ENCODE assay signal across 12 mouse cellular contexts in the genomic region with DNA sequence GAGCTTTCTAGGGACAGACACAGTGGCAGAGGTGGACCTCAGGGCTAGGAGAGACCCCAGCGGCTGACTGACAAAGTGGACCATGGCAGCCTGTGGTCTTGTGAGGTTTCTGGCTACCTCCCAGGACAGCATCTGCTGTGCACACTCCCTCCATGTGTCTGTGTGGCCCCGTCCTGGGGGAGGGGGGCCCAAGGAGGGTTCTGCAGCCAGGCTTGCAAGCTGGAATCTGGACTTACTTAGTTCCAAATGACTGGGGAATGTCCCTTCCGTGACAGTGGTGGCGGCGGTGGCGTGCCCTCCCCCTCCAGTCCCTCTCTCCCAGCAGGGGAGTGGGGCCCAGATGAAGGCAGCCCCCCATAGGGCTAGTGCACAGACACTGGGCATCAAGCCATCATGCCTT. TPM values are rescaled to one million over a fixed set of nuclear protein-coding genes. Genes with fewer than 3 reads are reported as not detected.
DNase-seq lines count a peak whose midpoint lies in the region; ATAC-seq and TF ChIP-seq lines count a peak whose summit lies in the region.
"Had no signal": no experiment of that assay in that cellular context is flagged by ENCODE, and none has a peak within 500 bp of the region (broad histone marks: within the 10 kb centered on the region; RNA-seq: fewer than 3 reads in every experiment).

No protein-coding gene starts in this region.

- H3K27ac ChIP-seq in hindbrain, postnatal 0 days, result no peak overlapping the region
- no peak overlapping the region for H3K27ac ChIP-seq in hindbrain, embryonic 12.5 days
- no peak overlapping the region for H3K27ac ChIP-seq in midbrain, embryonic 12.5 days (replicated peaks)
- H3K27ac ChIP-seq in midbrain, embryonic 16.5 days (ENCODE audit: low read length), result no peak overlapping the region
- peak overlapping the region; percentile 93 for H3K27ac ChIP-seq in embryonic facial prominence, embryonic 15.5 days (replicated peaks)
- H3K27ac ChIP-seq in stomach, postnatal 0 days (replicated peaks), result peak overlapping the region; percentile 53
- H3K27ac ChIP-seq in thymus, adult 2 months (ENCODE audit: control insufficient read depth, insufficient read depth, low read length), result no peak overlapping the region
- H3K27ac ChIP-seq: heart, embryonic 15.5 days had no signal

- H3K4me1 ChIP-seq in hindbrain, postnatal 0 days (ENCODE audit: insufficient read depth, low read length), result peaks cover 18% of the 10 kb centered on the region
- peaks cover 25% of the 10 kb centered on the region for H3K4me1 ChIP-seq in hindbrain, embryonic 12.5 days
- peaks cover 17% of the 10 kb centered on the region for H3K4me1 ChIP-seq in midbrain, embryonic 12.5 days
- peaks cover 9% of the 10 kb centered on the region for H3K4me1 ChIP-seq in midbrain, embryonic 16.5 days (ENCODE audit: control insufficient read depth, insufficient read depth, low read length)
- peaks cover 69% of the 10 kb centered on the region for H3K4me1 ChIP-seq in embryonic facial prominence, embryonic 15.5 days
- peaks cover 24% of the 10 kb centered on the region for H3K4me1 ChIP-seq in stomach, postnatal 0 days (replicated peaks; ENCODE audit: control insufficient read depth, insufficient read depth)
- H3K4me1 ChIP-seq in thymus, adult 2 months (replicated peaks; ENCODE audit: control insufficient read depth, insufficient read depth, low read length), result peaks cover 15% of the 10 kb centered on the region

- WGBS in hindbrain, postnatal 0 days, result 23% methylated on average over 6 of the region's 6 CpGs
- 37% methylated on average over 6 of the region's 6 CpGs for WGBS in hindbrain, embryonic 12.5 days
- 45% methylated on average over 6 of the region's 6 CpGs for WGBS in midbrain, embryonic 12.5 days
- 26% methylated on average over 6 of the region's 6 CpGs for WGBS in midbrain, embryonic 16.5 days
- 17% methylated on average over 6 of the region's 6 CpGs for WGBS in embryonic facial prominence, embryonic 15.5 days
- WGBS in stomach, postnatal 0 days, result 45% methylated on average over 6 of the region's 6 CpGs
- 95% methylated on average over 6 of the region's 6 CpGs for WGBS in thymus, adult 2 months

- H3K4me3 ChIP-seq in hindbrain, postnatal 0 days (ENCODE audit: low read length), result no peak overlapping the region
- H3K4me3 ChIP-seq in hindbrain, embryonic 12.5 days, result no peak overlapping the region
- H3K4me3 ChIP-seq in midbrain, embryonic 12.5 days, result no peak overlapping the region
- no peak overlapping the region for H3K4me3 ChIP-seq in midbrain, embryonic 16.5 days (ENCODE audit: low read depth, low read length)
- no peak overlapping the region for H3K4me3 ChIP-seq in embryonic facial prominence, embryonic 15.5 days (replicated peaks)
- no peak overlapping the region for H3K4me3 ChIP-seq in stomach, postnatal 0 days (ENCODE audit: low read depth, low read length)
- no peak overlapping the region for H3K4me3 ChIP-seq in thymus, adult 2 months (ENCODE audit: control insufficient read depth, insufficient read depth, low read length)
- H3K4me3 ChIP-seq: heart, embryonic 15.5 days had no signal

- no peak overlapping the region for H3K4me2 ChIP-seq in hindbrain, postnatal 0 days (ENCODE audit: low read depth, low read length)
- H3K4me2 ChIP-seq in hindbrain, embryonic 12.5 days (replicated peaks), result no peak overlapping the region
- no peak overlapping the region for H3K4me2 ChIP-seq in midbrain, embryonic 12.5 days (replicated peaks)
- no peak overlapping the region for H3K4me2 ChIP-seq in midbrain, embryonic 16.5 days (ENCODE audit: low read length)
- 0 out of 2 replicates have a peak overlapping the region, but pooled peaks have one; percentile 4 for H3K4me2 ChIP-seq in embryonic facial prominence, embryonic 15.5 days (replicated peaks)
- H3K4me2 ChIP-seq in stomach, postnatal 0 days (replicated peaks; ENCODE audit: low read depth), result no peak overlapping the region
- H3K4me2 ChIP-seq: heart, embryonic 15.5 days had no signal

- peak; percentile 71 for DNase-seq in hindbrain, postnatal 0 days (ENCODE audit: low spot score)
- no peak for DNase-seq in stomach, postnatal 0 days (ENCODE audit: low spot score)
- no peak for DNase-seq in thymus, adult 2 months
- DNase-seq: adrenal gland, postnatal 25 days; cerebellum, postnatal 25 days; forebrain, postnatal 0 days had no signal

- no peaks in the 10 kb centered on the region for H3K9me3 ChIP-seq in hindbrain, postnatal 0 days (ENCODE audit: low read length)
- H3K9me3 ChIP-seq in hindbrain, embryonic 12.5 days (replicated peaks), result no peaks in the 10 kb centered on the region
- no peaks in the 10 kb centered on the region for H3K9me3 ChIP-seq in midbrain, embryonic 12.5 days
- no peaks in the 10 kb centered on the region for H3K9me3 ChIP-seq in midbrain, embryonic 16.5 days (replicated peaks; ENCODE audit: control insufficient read depth, low read length, poor library complexity, severe bottlenecking)
- no peaks in the 10 kb centered on the region for H3K9me3 ChIP-seq in embryonic facial prominence, embryonic 15.5 days (replicated peaks)
- H3K9me3 ChIP-seq in stomach, postnatal 0 days (ENCODE audit: control insufficient read depth, low read length), result no peaks in the 10 kb centered on the region
- H3K9me3 ChIP-seq: heart, embryonic 15.5 days had no signal

- no peaks in the 10 kb centered on the region for H3K27me3 ChIP-seq in hindbrain, postnatal 0 days (ENCODE audit: insufficient read depth, low read length)
- H3K27me3 ChIP-seq in hindbrain, embryonic 12.5 days, result peaks cover under 1% of the 10 kb centered on the region
- H3K27me3 ChIP-seq in midbrain, embryonic 12.5 days, result peaks cover 4% of the 10 kb centered on the region; the same call in 1 of the 2 replicates
- no peaks in the 10 kb centered on the region for H3K27me3 ChIP-seq in midbrain, embryonic 16.5 days (ENCODE audit: control insufficient read depth, insufficient read depth, low read depth, low read length)
- no peaks in the 10 kb centered on the region for H3K27me3 ChIP-seq in embryonic facial prominence, embryonic 15.5 days
- no peaks in the 10 kb centered on the region for H3K27me3 ChIP-seq in stomach, postnatal 0 days (ENCODE audit: control insufficient read depth, insufficient read depth, low read length)
- no peaks in the 10 kb centered on the region for H3K27me3 ChIP-seq in thymus, adult 2 months (ENCODE audit: control insufficient read depth, insufficient read depth, low read length)

- no peak overlapping the region for H3K9ac ChIP-seq in hindbrain, postnatal 0 days (replicated peaks; ENCODE audit: low read length)
- H3K9ac ChIP-seq in hindbrain, embryonic 12.5 days, result no peak overlapping the region
- H3K9ac ChIP-seq in midbrain, embryonic 12.5 days (replicated peaks), result 0 out of 2 replicates have a peak overlapping the region, but pooled peaks have one; percentile 16
- no peak overlapping the region for H3K9ac ChIP-seq in midbrain, embryonic 16.5 days (ENCODE audit: low read depth, low read length)
- no peak overlapping the region for H3K9ac ChIP-seq in embryonic facial prominence, embryonic 15.5 days
- 0 out of 2 replicates have a peak overlapping the region, but pooled peaks have one; percentile 18 for H3K9ac ChIP-seq in stomach, postnatal 0 days (ENCODE audit: low read length)
- H3K9ac ChIP-seq: forebrain, postnatal 0 days; heart, embryonic 15.5 days had no signal

- ATAC-seq in hindbrain, postnatal 0 days, result peak; percentile 25; the same call in 1 of the 2 replicates
- ATAC-seq in hindbrain, embryonic 12.5 days (ENCODE audit: low FRiP score), result no peak
- ATAC-seq in midbrain, embryonic 12.5 days (ENCODE audit: low FRiP score, low read depth), result no peak
- ATAC-seq in midbrain, embryonic 16.5 days, result no peak
- peak; percentile 77 for ATAC-seq in embryonic facial prominence, embryonic 15.5 days (ENCODE audit: insufficient number of reproducible peaks, low FRiP score, low TSS enrichment, low read depth)
- ATAC-seq in stomach, postnatal 0 days (ENCODE audit: low FRiP score, low TSS enrichment), result no peak
- ATAC-seq: forebrain, postnatal 0 days had no signal

- TF ChIP-seq POLR2A in thymus, adult 2 months (IDR thresholded peaks at IDR 0.05; ENCODE audit: control insufficient read depth, extremely low read depth, insufficient read depth, low read length, poor library complexity), result no peak

- no peak for TF ChIP-seq EP300 in stomach, postnatal 0 days (optimal IDR thresholded peaks at IDR 0.05)

- TF ChIP-seq CTCF in hindbrain, postnatal 0 days (IDR thresholded peaks at IDR 0.05; ENCODE audit: low read depth), result no peak
- no peak for TF ChIP-seq CTCF in stomach, postnatal 0 days (IDR thresholded peaks at IDR 0.05; ENCODE audit: low read depth)
- TF ChIP-seq CTCF in thymus, adult 2 months (IDR thresholded peaks at IDR 0.05; ENCODE audit: borderline replicate concordance, control insufficient read depth, extremely low read depth, insufficient read depth, low read length, poor library complexity), result no peak

- H3K36me3 ChIP-seq in hindbrain, postnatal 0 days (ENCODE audit: insufficient read depth, low read length), result no peaks in the 10 kb centered on the region
- H3K36me3 ChIP-seq in hindbrain, embryonic 12.5 days, result no peaks in the 10 kb centered on the region
- H3K36me3 ChIP-seq in midbrain, embryonic 12.5 days, result no peaks in the 10 kb centered on the region
- no peaks in the 10 kb centered on the region for H3K36me3 ChIP-seq in midbrain, embryonic 16.5 days (ENCODE audit: control insufficient read depth, insufficient read depth, low read length)
- no peaks in the 10 kb centered on the region for H3K36me3 ChIP-seq in embryonic facial prominence, embryonic 15.5 days
- H3K36me3 ChIP-seq in stomach, postnatal 0 days (ENCODE audit: control insufficient read depth, insufficient read depth, low read length), result no peaks in the 10 kb centered on the region
- no peaks in the 10 kb centered on the region for H3K36me3 ChIP-seq in thymus, adult 2 months (ENCODE audit: control insufficient read depth, insufficient read depth, low read length)
- H3K36me3 ChIP-seq: heart, embryonic 15.5 days had no signal

RNA-seq across cellular contexts. Expression of gene Sema3f, which starts 6.7 kb away (rescaled TPM):
- total RNA-seq in hindbrain, postnatal 0 days (2014; rRNA removed), result 65.4 and 81.3 TPM in 2 replicates
- 7.5 and 8.7 TPM in 2 replicates for polyA plus RNA-seq in hindbrain, postnatal 0 days (2015; fragmentation: Nextera tagmentation; extraction: Ambion mirVana)
- polyA plus RNA-seq in hindbrain, embryonic 12.5 days (2016; fragmentation: Nextera tagmentation; extraction: Ambion mirVana), result 26.8 and 28.3 TPM in 2 replicates
- 30.6 and 33.7 TPM in 2 replicates for polyA plus RNA-seq in midbrain, embryonic 12.5 days (2016; fragmentation: Nextera tagmentation; extraction: Ambion mirVana)
- 16.6 and 19.2 TPM in 2 replicates for polyA plus RNA-seq in midbrain, embryonic 16.5 days (2015; fragmentation: Nextera tagmentation; extraction: Ambion mirVana)
- 40.6 and 44.6 TPM in 2 replicates for polyA plus RNA-seq in embryonic facial prominence, embryonic 15.5 days (2015; fragmentation: Nextera tagmentation; extraction: Ambion mirVana)
- 11.7 and 15.1 TPM in 2 replicates for polyA plus RNA-seq in stomach, postnatal 0 days (2015; fragmentation: Nextera tagmentation; extraction: Ambion mirVana)
- 35.5 and 41.3 TPM in 2 replicates for polyA plus RNA-seq in thymus, adult 2 months (2012; rRNA removed)
- total RNA-seq: MEL had no signal

RNA-seq across cellular contexts. Expression of gene Gnat1, which starts 37.4 kb away (rescaled TPM):
- 0.52 TPM in 1 of 2 replicates, not detected in the other for total RNA-seq in hindbrain, postnatal 0 days (2014; rRNA removed)
- polyA plus RNA-seq in hindbrain, postnatal 0 days (2015; fragmentation: Nextera tagmentation; extraction: Ambion mirVana), result 2.4 and 2.7 TPM in 2 replicates
- polyA plus RNA-seq in hindbrain, embryonic 12.5 days (2016; fragmentation: Nextera tagmentation; extraction: Ambion mirVana), result 1.4 and 2.6 TPM in 2 replicates
- polyA plus RNA-seq in midbrain, embryonic 12.5 days (2016; fragmentation: Nextera tagmentation; extraction: Ambion mirVana), result 1.9 and 2.7 TPM in 2 replicates
- polyA plus RNA-seq in midbrain, embryonic 16.5 days (2015; fragmentation: Nextera tagmentation; extraction: Ambion mirVana), result 1.6 and 2.2 TPM in 2 replicates
- polyA plus RNA-seq in embryonic facial prominence, embryonic 15.5 days (2015; fragmentation: Nextera tagmentation; extraction: Ambion mirVana), result 1.9 and 3.4 TPM in 2 replicates
- 2.1 and 2.9 TPM in 2 replicates for polyA plus RNA-seq in stomach, postnatal 0 days (2015; fragmentation: Nextera tagmentation; extraction: Ambion mirVana)
- polyA plus RNA-seq in thymus, adult 2 months (2012; rRNA removed), result 0.13 and 0.34 TPM in 2 replicates
- total RNA-seq: adrenal gland, postnatal 25 days had no signal

RNA-seq across cellular contexts. Expression of gene Slc38a3, which starts 47.6 kb away (rescaled TPM):
- 102 and 134 TPM in 2 replicates for total RNA-seq in hindbrain, postnatal 0 days (2014; rRNA removed)
- 52.1 and 54.5 TPM in 2 replicates for polyA plus RNA-seq in hindbrain, postnatal 0 days (2015; fragmentation: Nextera tagmentation; extraction: Ambion mirVana)
- 12.5 and 12.9 TPM in 2 replicates for polyA plus RNA-seq in hindbrain, embryonic 12.5 days (2016; fragmentation: Nextera tagmentation; extraction: Ambion mirVana)
- polyA plus RNA-seq in midbrain, embryonic 12.5 days (2016; fragmentation: Nextera tagmentation; extraction: Ambion mirVana), result 13.9 and 14.8 TPM in 2 replicates
- 31.1 and 34.0 TPM in 2 replicates for polyA plus RNA-seq in midbrain, embryonic 16.5 days (2015; fragmentation: Nextera tagmentation; extraction: Ambion mirVana)
- polyA plus RNA-seq in embryonic facial prominence, embryonic 15.5 days (2015; fragmentation: Nextera tagmentation; extraction: Ambion mirVana), result 3.7 and 4.2 TPM in 2 replicates
- 0.95 and 1.1 TPM in 2 replicates for polyA plus RNA-seq in stomach, postnatal 0 days (2015; fragmentation: Nextera tagmentation; extraction: Ambion mirVana)
- 9.1 and 11.2 TPM in 2 replicates for polyA plus RNA-seq in thymus, adult 2 months (2012; rRNA removed)
- total RNA-seq: MEL had no signal

RNA-seq across cellular contexts. Expression of gene Rbm5, which starts 53.8 kb away (rescaled TPM):
- total RNA-seq in hindbrain, postnatal 0 days (2014; rRNA removed), result 85.5 and 149 TPM in 2 replicates
- 142 and 148 TPM in 2 replicates for polyA plus RNA-seq in hindbrain, postnatal 0 days (2015; fragmentation: Nextera tagmentation; extraction: Ambion mirVana)
- 260 and 271 TPM in 2 replicates for polyA plus RNA-seq in hindbrain, embryonic 12.5 days (2016; fragmentation: Nextera tagmentation; extraction: Ambion mirVana)
- polyA plus RNA-seq in midbrain, embryonic 12.5 days (2016; fragmentation: Nextera tagmentation; extraction: Ambion mirVana), result 266 and 271 TPM in 2 replicates
- 239 and 270 TPM in 2 replicates for polyA plus RNA-seq in midbrain, embryonic 16.5 days (2015; fragmentation: Nextera tagmentation; extraction: Ambion mirVana)
- polyA plus RNA-seq in embryonic facial prominence, embryonic 15.5 days (2015; fragmentation: Nextera tagmentation; extraction: Ambion mirVana), result 198 and 218 TPM in 2 replicates
- 60.2 and 67.3 TPM in 2 replicates for polyA plus RNA-seq in stomach, postnatal 0 days (2015; fragmentation: Nextera tagmentation; extraction: Ambion mirVana)
- polyA plus RNA-seq in thymus, adult 2 months (2012; rRNA removed), result 176 and 197 TPM in 2 replicates

Comparison
In these comparisons a context has a peak if more than half of its experiments do, and no peak if none do; other contexts are left out.
1. ATAC-seq: peak in hindbrain, postnatal 0 days (single experiment) and embryonic facial prominence, embryonic 15.5 days (single experiment); none in hindbrain, embryonic 12.5 days (single experiment), midbrain, embryonic 12.5 days (single experiment), midbrain, embryonic 16.5 days (single experiment) and stomach, postnatal 0 days (single experiment).
2. H3K9ac ChIP-seq: peak in midbrain, embryonic 12.5 days (single experiment) and stomach, postnatal 0 days (single experiment); none in hindbrain, postnatal 0 days (single experiment), hindbrain, embryonic 12.5 days (single experiment), midbrain, embryonic 16.5 days (single experiment) and embryonic facial prominence, embryonic 15.5 days (single experiment).
3. H3K27ac ChIP-seq: peak in embryonic facial prominence, embryonic 15.5 days (single experiment) and stomach, postnatal 0 days (single experiment); none in hindbrain, postnatal 0 days (single experiment), hindbrain, embryonic 12.5 days (single experiment), midbrain, embryonic 12.5 days (single experiment), midbrain, embryonic 16.5 days (single experiment) and thymus, adult 2 months (single experiment).